Mouse (Mus musculus) heart, adult 2 months (tissue): ENCODE measurements around the gene Hspa12a. TPM values are rescaled to one million over a fixed set of nuclear protein-coding genes. Genes with fewer than 3 reads are reported as not detected.

ENCODE experiments used
- DNase-seq, 2 experiments: peaks; one replicate each; pipeline ENCODE4 v3.0.0; 2021
- H3K27ac ChIP-seq: fragments of 200-600 bp; 2 replicates; pipeline ENCODE4 v1.8.1; 2022
- H3K27me3 ChIP-seq: fragments of 200-500 bp; 2 replicates; pipeline ENCODE4 v1.6.1; 2012; ENCODE audit warnings: mild to moderate bottlenecking, low read length, inconsistent platforms, mixed read lengths; ENCODE audit not compliant: control insufficient read depth, insufficient read depth
- H3K36me3 ChIP-seq: fragments of 200-500 bp; 2 replicates; pipeline ENCODE4 v1.6.1; 2012; ENCODE audit warnings: low read length, inconsistent platforms; ENCODE audit not compliant: control insufficient read depth, insufficient read depth
- H3K4me1 ChIP-seq: fragments of 200-500 bp; 2 replicates; pipeline ENCODE4 v1.6.1; 2011; ENCODE audit warnings: low read length; ENCODE audit not compliant: control insufficient read depth, insufficient read depth
- H3K4me3 ChIP-seq: fragments of 200-600 bp; 2 replicates; pipeline ENCODE4 v1.8.1; 2022
- H3K79me2 ChIP-seq: fragments of 200-500 bp; replicated peaks from 2 replicates; pipeline ENCODE4 v1.6.1; 2012; ENCODE audit warnings: mild to moderate bottlenecking, inconsistent platforms, low read length, moderate library complexity, mixed read lengths; ENCODE audit not compliant: control insufficient read depth, insufficient read depth
- H3K9ac ChIP-seq: fragments of 200-500 bp; 2 replicates; pipeline ENCODE4 v1.6.1; 2012; ENCODE audit warnings: low read depth, mild to moderate bottlenecking, control low read depth, inconsistent platforms, low read length, mixed read lengths
- CTCF ChIP-seq: fragments of 200-600 bp; IDR thresholded peaks from 2 replicates; pipeline ENCODE4 v1.8.1; 2022; ENCODE audit warnings: antibody characterized with exemption, mild to moderate bottlenecking, moderate library complexity
- EP300 ChIP-seq: fragments of 200-500 bp; IDR thresholded peaks from 2 replicates; pipeline ENCODE4 v1.6.1; 2011; ENCODE audit warnings: low read depth, low read length, control low read depth; ENCODE audit not compliant: insufficient read depth
- POLR2A ChIP-seq: fragments of 200-500 bp; IDR thresholded peaks from 2 replicates; pipeline ENCODE4 v1.6.1; 2011; ENCODE audit warnings: mild to moderate bottlenecking, low read depth, low read length, control low read depth; ENCODE audit not compliant: insufficient read depth
- WGBS: fragments of 180-500 bp; shearing (Covaris S2); methylation state at CpG from one replicate; pipeline ENCODE4 v1.1.7; 2018; 5-methylcytosine and 5-hydroxymethylcytosine counted together
- intact Hi-C: fragments of 180-260 bp; cut with DNase I; formaldehyde crosslinking; loops from one replicate; pipeline ENCODE4 v1.15.1; 2025
- polyA plus RNA-seq: library from polyadenylated mRNA; depleted of rRNA; stranded (reverse); fragments of >200 nt; gene quantifications from 2 replicates; pipeline ENCODE4 v1.2.3, GENCODE M21; 2012
- total RNA-seq, 2 experiments: library from RNA; stranded (reverse); gene quantifications; 2 replicates each; pipeline ENCODE4 v1.2.3; 2021

Hspa12a gene
- total and polyA plus RNA-seq, 3 experiments = 12.2 to 17.7 (median 14.7) TPM

- Histone ChIP-seq H3K27ac (no peak overlapping the region), H3K4me3 (no peak overlapping the region), H3K79me2 (no peaks in the 10 kb centered on the region), H3K27me3 (no peaks in the 10 kb centered on the region), H3K9ac (no peak overlapping the region), H3K36me3 (no peaks in the 10 kb centered on the region), H3K4me1 (no peaks in the 10 kb centered on the region)
- intact Hi-C loops = no loop called here
- WGBS = 84% methylated on average over 6 of the region's 6 CpGs
- DNase-seq = no peak
- TF ChIP-seq CTCF (no peak), POLR2A (no peak), EP300 (no peak)
These were observed 71.6 kb downstream of the Hspa12a start for GRCm38 (mm10) chr19:58871878-58872277.

- TF ChIP-seq EP300 = no peak
- TF ChIP-seq POLR2A = no peak
- TF ChIP-seq CTCF = no peak
- 58% methylated on average over 4 of the region's 4 CpGs for WGBS
- no peaks in the 10 kb centered on the region for H3K27me3 ChIP-seq
- H3K4me1 ChIP-seq = no peaks in the 10 kb centered on the region
- no peak overlapping the region for H3K9ac ChIP-seq
- H3K36me3 ChIP-seq = no peaks in the 10 kb centered on the region
- no peak for DNase-seq
- no peak overlapping the region for H3K27ac ChIP-seq
- intact Hi-C loops = no loop called here
- no peak overlapping the region for H3K4me3 ChIP-seq
- no peaks in the 10 kb centered on the region for H3K79me2 ChIP-seq
These were observed 76.8 kb downstream of the Hspa12a start for GRCm38 (mm10) chr19:58866651-58867050.

GRCm38 (mm10) chr19:58865224-58865623, 78.2 kb downstream of the Hspa12a start:
- Histone ChIP-seq H3K9ac (no peak overlapping the region), H3K4me3 (no peak overlapping the region), H3K36me3 (no peaks in the 10 kb centered on the region), H3K4me1 (no peaks in the 10 kb centered on the region), H3K27ac (no peak overlapping the region), H3K79me2 (no peaks in the 10 kb centered on the region), H3K27me3 (no peaks in the 10 kb centered on the region)
- intact Hi-C loops = no loop called here
- 51% methylated on average over 5 of the region's 5 CpGs for WGBS
- TF ChIP-seq EP300 (no peak), CTCF (no peak), POLR2A (no peak)
- DNase-seq = no peak

- Histone ChIP-seq H3K36me3 (no peaks in the 10 kb centered on the region), H3K79me2 (no peaks in the 10 kb centered on the region), H3K27me3 (no peaks in the 10 kb centered on the region), H3K9ac (no peak overlapping the region), H3K4me1 (peaks cover 3% of the 10 kb centered on the region; the same call in 1 of the 2 replicates), H3K27ac (no peak overlapping the region), H3K4me3 (no peak overlapping the region)
- no peak for DNase-seq
- TF ChIP-seq POLR2A = no peak
- TF ChIP-seq CTCF = no peak
- TF ChIP-seq EP300 = no peak
- intact Hi-C loops = loop anchor here (5.0 kb wide), 1 partner anchor 38 kb away; no protein-coding TSS in a partner anchor
- WGBS = 83% methylated on average over 1 of the region's 1 CpGs
These were observed 79.4 kb downstream of the Hspa12a start for GRCm38 (mm10) chr19:58864006-58864573.

GRCm38 (mm10) chr19:58861174-58861760, 82.2 kb downstream of the Hspa12a start:
- Histone ChIP-seq H3K27me3 (no peaks in the 10 kb centered on the region), H3K4me3 (peak overlapping the region; percentile 77), H3K27ac (peak overlapping the region; percentile 20; the same call in 1 of the 2 replicates), H3K9ac (no peak overlapping the region), H3K79me2 (no peaks in the 10 kb centered on the region), H3K36me3 (no peaks in the 10 kb centered on the region), H3K4me1 (peaks cover 3% of the 10 kb centered on the region; the same call in 1 of the 2 replicates)
- intact Hi-C loops = loop anchor here (2.0 to 5.0 kb wide), 2 partner anchors 41 to 54 kb away; no protein-coding TSS in a partner anchor
- no peak for TF ChIP-seq CTCF
- TF ChIP-seq EP300 = no peak
- no peak for DNase-seq
- 35% methylated on average over 12 of the region's 12 CpGs for WGBS
